Mouse (Mus musculus) E14TG2a.4 (cell line): Measurements from ENCODE around the gene Cnppd1.

Experiments used
- H3K27me3 ChIP-seq: 2 replicates; pipeline ENCODE4 v1.6.1; 2014; ENCODE audit warnings: low read length, control low read depth; ENCODE audit not compliant: insufficient read depth
- H3K36me3 ChIP-seq: 2 replicates; pipeline ENCODE4 v1.6.1; 2014; ENCODE audit warnings: low read length, control low read depth; ENCODE audit not compliant: insufficient read depth
- H3K4me1 ChIP-seq: replicated peaks from 2 replicates; pipeline ENCODE4 v1.6.1; 2014; ENCODE audit warnings: low read depth, low read length, control low read depth
- H3K4me3 ChIP-seq: replicated peaks from 2 replicates; pipeline ENCODE4 v1.5.1; 2014; ENCODE audit warnings: mild to moderate bottlenecking, low read length
- H3K9me3 ChIP-seq: 2 replicates; pipeline ENCODE4 v1.6.1; 2014; ENCODE audit warnings: low read length, control low read depth
- CTCF ChIP-seq: conservative IDR thresholded peaks from 2 replicates; pipeline ENCODE4 v1.5.1; 2014; ENCODE audit warnings: low read length
- NANOG ChIP-seq: IDR thresholded peaks from 2 replicates; pipeline ENCODE4 v1.6.1; 2014; ENCODE audit warnings: borderline replicate concordance, low read length, mixed read lengths
- POU5F1 ChIP-seq: IDR thresholded peaks from 2 replicates; pipeline ENCODE4 v1.6.1; 2014; ENCODE audit warnings: low read length, borderline replicate concordance

Cnppd1 gene

DNA sequence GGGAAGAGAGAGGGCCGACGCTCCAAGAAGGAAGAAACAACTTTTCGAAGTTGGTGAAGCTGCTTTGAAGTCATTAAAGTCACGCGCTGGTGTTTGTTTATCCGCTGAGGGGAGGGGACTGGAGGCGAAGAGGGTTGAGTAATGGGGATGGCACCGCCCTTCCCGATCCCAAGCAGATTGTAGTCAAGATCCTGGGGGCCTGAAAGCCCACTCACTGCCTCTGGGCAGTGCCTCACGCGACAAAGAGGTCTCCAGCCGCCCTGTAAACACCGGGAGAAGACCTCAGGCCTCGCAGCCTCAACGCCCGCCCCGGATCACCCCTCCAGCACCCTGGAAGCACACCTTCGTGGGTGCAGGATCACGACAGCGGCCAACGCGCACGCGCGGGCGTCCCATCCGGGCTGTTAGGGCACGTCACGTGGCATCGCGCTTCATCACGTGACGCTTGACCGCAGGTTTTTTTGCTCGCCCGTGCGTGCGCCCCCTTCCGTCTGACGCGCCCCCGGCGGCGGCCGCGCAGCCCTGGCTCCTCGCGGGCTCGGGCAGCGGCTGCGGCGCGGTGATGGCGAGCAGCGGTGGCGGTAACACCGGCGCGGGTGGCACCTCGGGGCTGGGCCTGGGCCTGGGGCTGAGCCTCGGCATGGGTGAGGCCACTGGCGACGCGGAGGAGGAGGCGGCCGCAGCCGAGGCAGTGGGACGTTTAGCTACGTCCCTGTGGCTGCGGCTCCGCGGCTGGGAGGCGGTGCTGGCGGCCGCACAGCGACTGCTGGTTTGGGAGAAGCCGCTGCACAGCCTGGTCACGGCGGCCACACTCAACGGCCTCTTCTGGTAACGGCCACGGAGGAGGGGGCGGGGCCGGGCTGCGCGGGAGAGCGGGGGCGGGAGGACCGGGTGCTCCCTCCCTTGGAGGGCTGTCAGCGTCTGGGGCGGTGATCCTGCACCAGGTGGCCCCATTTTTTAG is at the start of gene Cnppd1, which contains the start of gene Retreg2:
Gene Cnppd1 (minus strand): TSS at position 411 of the 961 bp plus-strand sequence.
Gene Retreg2 (plus strand): TSS at position 478 of the 961 bp plus-strand sequence.
- H3K9me3 ChIP-seq: no peaks in the 10 kb centered on the region
- H3K36me3 ChIP-seq: peaks cover 49% of the 10 kb centered on the region
- peak within 1 kb of the TSS; percentile 85 for H3K4me3 ChIP-seq

GRCm38 (mm10) chr1:75191622-75192402 is 49.3 kb upstream of the Cnppd1 start, which contains the start of the genes Ankzf1 and Atg9a:
Ankzf1 (plus strand) TSS chr1:75192151.
Atg9a (minus strand) TSS chr1:75192196.
- Histone ChIP-seq H3K27me3 (no peaks in the 10 kb centered on the region), H3K9me3 (no peaks in the 10 kb centered on the region), H3K4me1 (peaks cover 21% of the 10 kb centered on the region), H3K36me3 (peaks cover 38% of the 10 kb centered on the region), H3K4me3 (peak within 1 kb of the TSS; percentile 90)
- TF ChIP-seq POU5F1: no peak
- TF ChIP-seq CTCF: no peak
- TF ChIP-seq NANOG: no peak

More for the DNA sequence above, at the start of gene Cnppd1, which contains the start of gene Retreg2:
- H3K4me1 ChIP-seq: peaks cover 26% of the 10 kb centered on the region
- peaks cover 48% of the 10 kb centered on the region for H3K27me3 ChIP-seq
- TF ChIP-seq CTCF (no peak), NANOG (no peak)

DNA sequence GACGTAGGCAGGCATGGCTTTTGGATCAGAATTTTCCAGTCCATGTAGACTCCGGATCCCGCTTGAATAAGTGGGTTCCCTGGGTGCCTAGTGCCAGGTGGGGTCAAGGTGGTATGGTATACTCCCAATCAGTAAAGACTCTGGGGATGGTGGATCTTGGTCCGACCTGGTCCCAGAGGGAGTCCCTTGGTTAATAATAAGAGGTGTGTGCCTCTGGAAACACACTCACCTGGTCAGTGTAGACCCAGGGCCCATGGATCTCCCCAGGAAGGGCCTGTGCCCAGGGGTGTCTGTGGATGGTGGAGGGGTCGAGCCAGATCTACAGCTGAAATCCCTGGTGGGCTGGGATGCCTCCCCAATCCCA is 48.7 kb upstream of the Cnppd1 start:
- Histone ChIP-seq H3K4me3 (peak overlapping the region; percentile 90), H3K27me3 (no peaks in the 10 kb centered on the region), H3K4me1 (peaks cover 27% of the 10 kb centered on the region), H3K36me3 (peaks cover 38% of the 10 kb centered on the region), H3K9me3 (no peaks in the 10 kb centered on the region)
- TF ChIP-seq CTCF (no peak), POU5F1 (no peak), NANOG (no peak)

DNA sequence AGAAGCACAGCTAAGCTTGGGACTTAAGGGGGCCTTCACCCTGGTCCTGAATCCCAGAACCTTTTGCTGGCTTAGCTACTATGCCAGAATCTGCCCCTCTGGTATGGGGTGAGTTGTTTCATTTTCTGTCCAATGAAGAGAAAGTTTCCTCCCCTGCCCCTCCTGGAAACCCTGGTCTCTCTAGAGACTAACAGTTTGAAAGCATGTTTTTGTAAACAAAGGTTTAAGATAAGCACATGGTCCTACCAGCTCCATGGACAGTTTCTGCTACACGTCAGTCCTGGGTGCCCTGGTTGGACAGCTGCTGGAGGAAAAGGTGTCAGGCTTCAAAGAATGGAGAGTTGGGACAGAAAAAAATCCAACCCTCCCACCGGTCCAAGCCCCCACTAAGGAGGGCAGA is 48.1 kb upstream of the Cnppd1 start:
- Histone ChIP-seq H3K4me1 (peaks cover 34% of the 10 kb centered on the region), H3K4me3 (peak overlapping the region; percentile 90), H3K27me3 (no peaks in the 10 kb centered on the region), H3K9me3 (no peaks in the 10 kb centered on the region), H3K36me3 (peaks cover 37% of the 10 kb centered on the region)
- TF ChIP-seq POU5F1 (no peak), NANOG (no peak), CTCF (no peak)

DNA sequence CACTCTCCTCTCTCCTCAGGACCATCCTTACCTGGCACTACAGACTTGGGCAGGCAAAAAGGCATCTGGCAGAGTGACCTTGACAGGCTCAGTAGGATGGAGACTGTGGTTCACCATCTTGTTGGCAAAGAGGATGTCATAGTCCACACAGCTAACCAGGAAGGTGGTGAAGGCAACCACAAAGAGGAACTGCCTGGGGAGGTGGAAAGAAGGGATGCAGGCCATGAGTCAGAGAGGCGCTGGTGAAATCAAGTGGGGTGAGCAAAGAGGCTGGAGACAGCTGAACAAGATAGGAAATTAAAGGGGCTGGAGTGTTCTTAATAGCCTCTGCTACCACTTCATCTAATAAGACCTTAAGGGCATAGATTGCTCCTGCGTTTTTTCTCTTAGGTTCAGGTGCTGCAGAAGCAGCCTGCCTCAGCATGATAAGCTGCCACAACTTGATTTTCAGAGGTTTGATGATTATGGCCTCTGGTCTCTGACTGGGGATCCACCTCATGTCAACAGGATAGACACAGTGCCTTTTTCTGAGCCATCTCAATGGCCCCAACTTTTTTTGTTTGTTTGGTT is 45.5 kb upstream of the Cnppd1 start:
- no peaks in the 10 kb centered on the region for H3K27me3 ChIP-seq
- TF ChIP-seq CTCF (no peak), POU5F1 (no peak), NANOG (no peak)
- peaks cover 38% of the 10 kb centered on the region for H3K36me3 ChIP-seq
- H3K9me3 ChIP-seq: no peaks in the 10 kb centered on the region
- H3K4me1 ChIP-seq: peaks cover 40% of the 10 kb centered on the region
- no peak overlapping the region for H3K4me3 ChIP-seq

GRCm38 (mm10) chr1:75187126-75187525 is 44.6 kb upstream of the Cnppd1 start:
- TF ChIP-seq NANOG: no peak
- TF ChIP-seq CTCF: no peak
- TF ChIP-seq POU5F1: no peak
- H3K9me3 ChIP-seq: no peaks in the 10 kb centered on the region
- H3K4me3 ChIP-seq: no peak overlapping the region
- peaks cover 46% of the 10 kb centered on the region for H3K36me3 ChIP-seq
- no peaks in the 10 kb centered on the region for H3K27me3 ChIP-seq
- peaks cover 43% of the 10 kb centered on the region for H3K4me1 ChIP-seq

GRCm38 (mm10) chr1:75185495-75185894 is 43.0 kb upstream of the Cnppd1 start:
- Histone ChIP-seq H3K4me1 (peaks cover 48% of the 10 kb centered on the region), H3K9me3 (no peaks in the 10 kb centered on the region), H3K27me3 (no peaks in the 10 kb centered on the region), H3K4me3 (peak overlapping the region; percentile 64), H3K36me3 (peaks cover 54% of the 10 kb centered on the region)
- TF ChIP-seq CTCF: no peak

GRCm38 (mm10) chr1:75182160-75182559 is 39.6 kb upstream of the Cnppd1 start:
- H3K36me3 ChIP-seq: peaks cover 64% of the 10 kb centered on the region
- no peaks in the 10 kb centered on the region for H3K27me3 ChIP-seq
- H3K9me3 ChIP-seq: no peaks in the 10 kb centered on the region
- TF ChIP-seq POU5F1 (no peak), CTCF (peak; percentile 27; the same call in 1 of the 2 replicates), NANOG (no peak)
- no peak overlapping the region for H3K4me3 ChIP-seq
- H3K4me1 ChIP-seq: peaks cover 59% of the 10 kb centered on the region
